Mouse (Mus musculus) hindbrain, embryonic 15.5 days (tissue): ENCODE measurements at regions not wholly inside any gene's neighbourhood (a gene's known extent, or its start where the extent isn't known, plus 50 kb on each side); places are given as distances from the start of the nearest gene placed in this dataset.
A peak's percentile ranks its signal among the peaks of the same experiment; 100 is the strongest.

Experiments
- ATAC-seq: fragments of 200-750 bp; cut with Nextera tagmentation; 2 replicates; pipeline ENCODE4 v1.8.0; 2017; ENCODE audit warnings: low read depth, moderate number of reproducible peaks, moderate TSS enrichment; ENCODE audit not compliant: low FRiP score
- H3K27ac ChIP-seq: fragments of 300-500 bp; sonication (generic); replicated peaks from 2 replicates; pipeline ENCODE4 v1.5.1; 2015; ENCODE audit warnings: mild to moderate bottlenecking, inconsistent platforms
- H3K27me3 ChIP-seq: fragments of 300-500 bp; sonication (generic); 2 replicates; pipeline ENCODE4 v1.6.1; 2015; ENCODE audit warnings: control low read depth, inconsistent platforms
- H3K36me3 ChIP-seq: fragments of 300-500 bp; sonication (generic); 2 replicates; pipeline ENCODE4 v1.6.1; 2015; ENCODE audit warnings: control low read depth, inconsistent platforms
- H3K4me1 ChIP-seq: fragments of 300-500 bp; sonication (generic); replicated peaks from 2 replicates; pipeline ENCODE4 v1.6.1; 2015; ENCODE audit warnings: control low read depth, inconsistent platforms
- H3K4me2 ChIP-seq: fragments of 300-500 bp; sonication (generic); 2 replicates; pipeline ENCODE4 v1.6.1; 2015; ENCODE audit warnings: moderate library complexity, mild to moderate bottlenecking, inconsistent platforms
- H3K4me3 ChIP-seq: fragments of 300-500 bp; sonication (generic); 2 replicates; pipeline ENCODE4 v1.5.1; 2015; ENCODE audit warnings: mild to moderate bottlenecking, inconsistent platforms
- H3K9ac ChIP-seq: fragments of 300-500 bp; sonication (generic); 2 replicates; pipeline ENCODE4 v1.6.1; 2015; ENCODE audit warnings: inconsistent platforms
- H3K9me3 ChIP-seq: fragments of 300-500 bp; sonication (generic); 2 replicates; pipeline ENCODE4 v1.6.1; 2016; ENCODE audit warnings: control low read depth, inconsistent platforms
- WGBS: fragments of 180-500 bp; shearing (Covaris S2); methylation state at CpG from one replicate; pipeline ENCODE4 v1.1.7; 2015; 5-methylcytosine and 5-hydroxymethylcytosine counted together

GRCm38 (mm10) chr10:17012541-17012975 lies 710.5 kb upstream of the Cited2 start:
- no peak overlapping the region for H3K9ac ChIP-seq
- no peaks in the 10 kb centered on the region for H3K9me3 ChIP-seq
- H3K27ac ChIP-seq: no peak overlapping the region
- H3K4me1 ChIP-seq: no peaks in the 10 kb centered on the region
- H3K36me3 ChIP-seq: no peaks in the 10 kb centered on the region
- H3K27me3 ChIP-seq: no peaks in the 10 kb centered on the region
- WGBS: 83% methylated on average over 3 of the region's 3 CpGs
- no peak overlapping the region for H3K4me2 ChIP-seq
- ATAC-seq: no peak
- H3K4me3 ChIP-seq: no peak overlapping the region

- no peaks in the 10 kb centered on the region for H3K27me3 ChIP-seq
- no peak overlapping the region for H3K27ac ChIP-seq
- no peaks in the 10 kb centered on the region for H3K4me1 ChIP-seq
- no peak overlapping the region for H3K4me3 ChIP-seq
- ATAC-seq: no peak
- WGBS: 85% methylated on average over 3 of the region's 3 CpGs
- H3K4me2 ChIP-seq: no peak overlapping the region
- no peaks in the 10 kb centered on the region for H3K36me3 ChIP-seq
- no peak overlapping the region for H3K9ac ChIP-seq
- H3K9me3 ChIP-seq: no peaks in the 10 kb centered on the region
These were observed 708.2 kb upstream of the Cited2 start for GRCm38 (mm10) chr10:17014826-17015225.

GRCm38 (mm10) chr10:17016854-17017253 lies 706.2 kb upstream of the Cited2 start:
- Histone ChIP-seq H3K36me3 (no peaks in the 10 kb centered on the region), H3K27ac (no peak overlapping the region), H3K4me3 (no peak overlapping the region), H3K9ac (no peak overlapping the region), H3K4me1 (no peaks in the 10 kb centered on the region), H3K9me3 (no peaks in the 10 kb centered on the region), H3K4me2 (no peak overlapping the region), H3K27me3 (no peaks in the 10 kb centered on the region)
- ATAC-seq: no peak
- 84% methylated on average over 4 of the region's 4 CpGs for WGBS

- no peak overlapping the region for H3K4me2 ChIP-seq
- no peak overlapping the region for H3K9ac ChIP-seq
- no peak overlapping the region for H3K4me3 ChIP-seq
- H3K27ac ChIP-seq: no peak overlapping the region; the same call in 1 of the 2 replicates
- WGBS: 53% methylated on average over 5 of the region's 5 CpGs
- no peaks in the 10 kb centered on the region for H3K9me3 ChIP-seq
- H3K27me3 ChIP-seq: no peaks in the 10 kb centered on the region
- no peaks in the 10 kb centered on the region for H3K36me3 ChIP-seq
- H3K4me1 ChIP-seq: peaks cover 10% of the 10 kb centered on the region
- 0 out of 2 replicates have a peak, but pooled peaks have one; percentile 42 for ATAC-seq
These were observed 700.5 kb upstream of the Cited2 start for GRCm38 (mm10) chr10:17022216-17023158.

- peak; percentile 59; the same call in 1 of the 2 replicates for ATAC-seq
- Histone ChIP-seq H3K9ac (no peak overlapping the region), H3K27ac (0 out of 2 replicates have a peak overlapping the region, but pooled peaks have one; percentile 16), H3K4me2 (no peak overlapping the region), H3K36me3 (no peaks in the 10 kb centered on the region), H3K9me3 (no peaks in the 10 kb centered on the region), H3K4me3 (no peak overlapping the region), H3K27me3 (no peaks in the 10 kb centered on the region), H3K4me1 (peaks cover 10% of the 10 kb centered on the region)
- 38% methylated on average over 13 of the region's 13 CpGs for WGBS
These were observed 699.3 kb upstream of the Cited2 start for GRCm38 (mm10) chr10:17023571-17024293.

GRCm38 (mm10) chr10:17024294-17024665 lies 698.7 kb upstream of the Cited2 start:
- peaks cover 10% of the 10 kb centered on the region for H3K4me1 ChIP-seq
- H3K4me2 ChIP-seq: no peak overlapping the region
- H3K27ac ChIP-seq: 0 out of 2 replicates have a peak overlapping the region, but pooled peaks have one; percentile 16
- no peak overlapping the region for H3K9ac ChIP-seq
- H3K9me3 ChIP-seq: no peaks in the 10 kb centered on the region
- WGBS: 33% methylated on average over 1 of the region's 1 CpGs
- no peak overlapping the region for H3K4me3 ChIP-seq
- no peaks in the 10 kb centered on the region for H3K36me3 ChIP-seq
- 0 out of 2 replicates have a peak, but pooled peaks have one; percentile 19 for ATAC-seq
- no peaks in the 10 kb centered on the region for H3K27me3 ChIP-seq

GRCm38 (mm10) chr10:17034892-17035775 lies 687.9 kb upstream of the Cited2 start:
- no peak overlapping the region for H3K4me3 ChIP-seq
- no peaks in the 10 kb centered on the region for H3K9me3 ChIP-seq
- H3K36me3 ChIP-seq: no peaks in the 10 kb centered on the region
- H3K27ac ChIP-seq: no peak overlapping the region
- H3K4me1 ChIP-seq: no peaks in the 10 kb centered on the region
- no peak for ATAC-seq
- H3K27me3 ChIP-seq: no peaks in the 10 kb centered on the region
- H3K4me2 ChIP-seq: no peak overlapping the region
- 80% methylated on average over 2 of the region's 2 CpGs for WGBS
- H3K9ac ChIP-seq: no peak overlapping the region

GRCm38 (mm10) chr10:17038259-17039043 lies 684.6 kb upstream of the Cited2 start:
- H3K27me3 ChIP-seq: no peaks in the 10 kb centered on the region

GRCm38 (mm10) chr10:17042090-17042489 lies 680.9 kb upstream of the Cited2 start:
- no peak overlapping the region for H3K4me2 ChIP-seq
- H3K4me3 ChIP-seq: no peak overlapping the region
- H3K9ac ChIP-seq: no peak overlapping the region
- no peaks in the 10 kb centered on the region for H3K9me3 ChIP-seq
- WGBS: 93% methylated on average over 1 of the region's 1 CpGs
- H3K4me1 ChIP-seq: no peaks in the 10 kb centered on the region
- H3K36me3 ChIP-seq: no peaks in the 10 kb centered on the region
- ATAC-seq: no peak
- H3K27ac ChIP-seq: no peak overlapping the region
- no peaks in the 10 kb centered on the region for H3K27me3 ChIP-seq

More at GRCm38 (mm10) chr10:17038259-17039043, 684.6 kb upstream of the Cited2 start:
- ATAC-seq: no peak
- no peaks in the 10 kb centered on the region for H3K4me1 ChIP-seq
- H3K4me2 ChIP-seq: no peak overlapping the region
- no peak overlapping the region for H3K9ac ChIP-seq
- no peaks in the 10 kb centered on the region for H3K9me3 ChIP-seq
- WGBS: 61% methylated on average over 11 of the region's 11 CpGs
- H3K27ac ChIP-seq: no peak overlapping the region
- no peak overlapping the region for H3K4me3 ChIP-seq
- no peaks in the 10 kb centered on the region for H3K36me3 ChIP-seq

GRCm38 (mm10) chr10:17042973-17043372 lies 680.0 kb upstream of the Cited2 start:
- Histone ChIP-seq H3K27me3 (no peaks in the 10 kb centered on the region), H3K9me3 (no peaks in the 10 kb centered on the region), H3K4me1 (no peaks in the 10 kb centered on the region), H3K4me2 (no peak overlapping the region), H3K36me3 (no peaks in the 10 kb centered on the region), H3K27ac (no peak overlapping the region), H3K9ac (no peak overlapping the region), H3K4me3 (no peak overlapping the region)
- no peak for ATAC-seq
- 89% methylated on average over 3 of the region's 3 CpGs for WGBS

- H3K27me3 ChIP-seq: no peaks in the 10 kb centered on the region
- H3K9me3 ChIP-seq: no peaks in the 10 kb centered on the region
- H3K4me3 ChIP-seq: no peak overlapping the region
- H3K4me2 ChIP-seq: no peak overlapping the region
- WGBS: 89% methylated on average over 5 of the region's 5 CpGs
- no peak overlapping the region for H3K9ac ChIP-seq
- ATAC-seq: no peak
- no peak overlapping the region for H3K27ac ChIP-seq
- no peaks in the 10 kb centered on the region for H3K4me1 ChIP-seq
- H3K36me3 ChIP-seq: no peaks in the 10 kb centered on the region
These were observed 676.3 kb upstream of the Cited2 start for GRCm38 (mm10) chr10:17046765-17047164.
